Mouse (Mus musculus): ENCODE results near the gene Zmym2.
"Not testable (repeated sequence)": the region's sequence is repeated elsewhere in the genome, so short reads cannot be mapped to it uniquely, and the experiment has no call there.

The Zmym2 gene

DNA sequence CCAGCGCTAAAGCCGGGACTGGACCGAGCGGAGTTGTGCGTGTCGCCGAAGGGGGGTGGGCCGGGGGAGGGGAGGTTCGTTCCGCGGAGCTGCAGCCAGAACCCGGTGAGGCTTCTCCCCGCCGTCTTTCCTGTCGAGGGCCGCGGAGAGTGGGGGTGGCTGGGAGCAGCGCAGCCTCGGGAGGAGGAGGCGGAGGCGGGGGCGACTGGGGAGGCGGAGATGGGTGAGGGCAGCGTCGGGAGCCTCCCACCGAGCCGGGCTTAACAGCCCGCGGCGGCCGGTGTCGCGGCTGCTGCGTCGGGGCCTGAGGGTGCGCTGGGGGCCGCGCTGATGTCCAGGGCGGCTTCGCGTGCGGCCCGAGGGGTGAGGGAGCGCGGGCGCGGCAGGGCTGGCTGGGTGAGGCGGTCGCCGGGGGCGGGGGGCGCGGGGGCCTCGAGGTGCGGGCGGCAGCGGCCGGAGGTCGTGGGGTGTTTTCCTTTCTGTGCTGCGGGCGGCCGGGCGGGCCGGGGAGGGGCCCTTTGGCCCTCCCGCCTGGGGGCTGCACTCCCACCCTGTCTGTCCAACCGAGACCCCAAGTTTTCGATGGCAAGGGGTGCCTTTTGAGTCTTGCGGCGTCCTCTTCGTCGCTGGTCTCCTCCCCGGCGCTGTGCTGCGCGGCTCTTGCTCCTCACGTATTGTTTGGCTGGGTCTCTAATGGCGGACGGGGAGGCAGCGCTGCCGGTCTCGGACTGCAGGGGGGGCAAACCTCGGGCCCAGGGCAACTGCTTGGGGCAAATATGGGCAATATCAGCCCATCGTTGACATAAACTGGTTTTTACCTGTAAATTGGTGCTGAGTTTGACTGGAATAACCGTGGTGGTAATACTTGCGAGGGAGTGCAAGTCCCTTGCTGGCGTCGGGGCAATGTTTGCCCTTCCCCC, at the start of gene Zmym2:
Gene Zmym2, plus strand, starts transcription at position 60 of the 920 bp plus-strand sequence.
- DNase-seq = peak; percentile 64 to 85

DNA sequence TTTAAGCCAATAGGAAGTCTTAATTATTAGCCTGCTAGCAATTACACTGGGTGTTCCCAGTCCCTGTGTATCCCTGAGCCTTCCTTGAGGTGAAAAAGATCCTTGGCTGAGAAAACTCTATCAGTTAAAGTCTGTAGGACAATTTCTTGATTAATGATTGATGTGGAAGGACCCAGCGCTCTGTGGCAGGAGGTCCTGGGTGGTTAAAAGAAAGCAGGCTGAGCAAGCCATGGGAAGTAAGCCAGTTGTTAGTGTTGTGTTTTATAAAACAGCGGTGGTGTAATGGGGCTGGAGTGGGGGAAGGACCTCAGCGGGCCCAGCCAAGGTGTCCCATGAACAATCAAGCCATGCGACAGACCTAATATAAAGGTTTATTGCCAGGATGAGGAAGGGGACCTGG, 42.4 kb upstream of the Zmym2 start:
- peak; percentile 51 to 77 for DNase-seq

DNA sequence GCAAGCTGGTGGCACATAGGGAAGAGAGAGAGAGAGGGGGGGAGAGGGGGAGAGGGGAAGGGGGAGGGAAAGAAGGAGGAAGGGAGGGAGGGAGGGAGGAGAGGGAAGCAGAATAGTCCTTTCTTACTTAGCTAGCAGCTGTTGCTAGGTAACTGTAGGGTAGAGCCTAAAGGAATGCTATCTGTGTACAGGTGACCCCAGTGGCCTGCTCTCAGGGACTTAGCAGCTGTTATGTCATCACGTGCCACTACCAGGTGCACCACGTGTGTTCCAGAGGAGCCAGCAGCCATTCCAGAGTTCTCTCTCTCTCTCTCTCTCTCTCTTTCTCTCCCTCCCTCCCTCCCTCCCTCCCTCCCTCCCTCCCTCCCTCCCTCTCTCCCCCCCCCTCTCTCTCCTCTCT, 41.9 kb upstream of the Zmym2 start:
- peak; percentile 48 to 72 for DNase-seq

DNA sequence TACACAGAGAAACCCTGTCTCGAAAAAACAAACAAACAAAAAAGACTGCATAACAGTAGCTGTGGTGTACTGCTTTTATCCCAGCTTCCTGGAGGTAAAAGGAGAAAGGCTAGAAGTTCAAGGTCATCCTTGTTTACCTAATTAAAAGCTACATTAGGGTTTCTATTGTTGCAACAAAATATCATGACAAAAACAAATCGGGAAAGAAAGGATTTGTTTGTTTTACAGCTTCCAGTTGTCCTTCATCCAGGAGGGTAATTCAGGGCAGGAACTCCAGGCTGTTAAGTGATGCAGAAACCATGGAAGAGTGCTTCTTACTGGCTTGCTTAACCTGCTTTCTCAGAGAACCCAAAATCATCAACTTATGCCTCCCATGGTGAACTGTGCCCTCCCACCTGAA, 38.1 kb upstream of the Zmym2 start:
- no peak for DNase-seq

DNA sequence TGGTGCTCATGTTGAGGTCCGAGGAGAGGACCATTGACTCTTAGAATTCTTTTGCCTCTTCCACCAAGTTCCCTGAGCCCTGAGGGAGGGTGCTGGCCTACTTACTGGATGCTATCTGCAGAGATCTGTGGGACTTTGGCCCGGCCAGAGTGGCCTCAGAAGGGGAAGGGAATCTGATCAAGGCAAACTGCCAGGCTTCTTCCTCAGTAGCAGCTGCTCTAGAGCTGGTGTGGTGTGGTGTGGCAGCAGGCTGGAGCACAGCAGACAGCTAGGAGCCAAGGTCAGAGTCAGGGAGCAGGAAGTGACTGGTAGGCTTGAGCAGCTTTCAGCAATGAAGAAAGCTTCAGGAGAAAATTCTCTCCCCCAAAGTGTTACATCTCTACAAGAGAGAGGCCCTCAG, 36.8 kb upstream of the Zmym2 start:
- DNase-seq = peak; percentile 81 to 88

DNA sequence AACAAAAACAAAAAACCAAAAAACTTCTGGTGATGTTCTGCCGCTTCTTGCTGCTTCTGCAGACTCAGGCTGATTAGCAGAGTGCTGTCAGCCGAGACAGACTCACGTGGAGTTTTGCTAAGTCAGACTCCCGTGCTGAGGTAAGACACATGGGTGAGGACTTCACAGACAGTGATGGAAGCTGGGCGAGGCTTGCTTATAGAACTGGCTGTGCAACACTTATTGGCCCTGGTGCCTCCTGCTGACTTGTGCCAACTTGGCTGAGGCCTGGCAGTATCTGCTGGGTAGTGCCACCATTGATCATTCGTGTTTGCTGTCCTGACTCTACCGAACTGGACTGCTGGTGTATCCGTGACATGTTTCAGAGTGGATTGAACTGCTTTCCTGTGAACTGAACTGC, 22.4 kb upstream of the Zmym2 start:
- no peak for DNase-seq

DNA sequence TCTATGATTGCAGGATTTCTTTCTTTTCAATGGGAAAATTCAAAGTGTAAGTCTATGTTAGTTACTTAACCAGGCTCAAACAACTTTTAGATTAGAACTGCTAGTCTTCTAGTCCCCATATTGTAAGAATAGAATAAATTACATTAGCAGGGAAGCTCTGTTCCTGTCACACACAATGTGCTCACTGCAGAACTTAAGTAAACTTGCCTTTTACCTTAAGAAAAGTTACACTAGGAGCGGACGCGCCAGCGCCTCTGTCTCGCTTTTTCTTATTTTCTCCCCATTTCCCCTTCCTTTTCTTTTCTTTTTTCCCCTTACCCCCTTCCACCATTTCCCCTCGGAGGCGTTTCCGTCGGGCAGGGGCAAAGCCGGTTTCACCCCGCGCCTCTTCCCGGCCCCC, 21.8 kb upstream of the Zmym2 start:
- DNase-seq = no peak

DNA sequence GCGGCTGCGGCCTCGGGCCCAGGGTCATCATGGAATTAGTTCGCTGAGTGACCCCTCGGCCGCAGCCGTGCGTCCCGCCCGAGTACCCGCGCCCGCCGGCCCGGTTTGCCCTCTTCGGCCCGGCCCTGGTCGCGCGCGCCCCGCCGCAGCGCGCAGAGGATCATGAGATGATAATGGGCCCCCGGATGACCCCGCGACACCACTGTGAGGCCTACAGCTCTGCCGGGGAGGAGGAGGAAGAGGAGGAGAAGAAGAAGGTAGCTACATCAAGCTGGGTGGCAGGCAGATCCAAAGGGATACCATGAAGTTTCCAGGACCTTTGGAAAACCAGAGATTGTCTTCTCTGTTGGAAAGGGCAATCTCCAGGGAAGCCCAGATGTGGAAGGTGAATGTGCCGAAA, 21.3 kb upstream of the Zmym2 start:
- DNase-seq = not testable (repeated sequence)

DNA sequence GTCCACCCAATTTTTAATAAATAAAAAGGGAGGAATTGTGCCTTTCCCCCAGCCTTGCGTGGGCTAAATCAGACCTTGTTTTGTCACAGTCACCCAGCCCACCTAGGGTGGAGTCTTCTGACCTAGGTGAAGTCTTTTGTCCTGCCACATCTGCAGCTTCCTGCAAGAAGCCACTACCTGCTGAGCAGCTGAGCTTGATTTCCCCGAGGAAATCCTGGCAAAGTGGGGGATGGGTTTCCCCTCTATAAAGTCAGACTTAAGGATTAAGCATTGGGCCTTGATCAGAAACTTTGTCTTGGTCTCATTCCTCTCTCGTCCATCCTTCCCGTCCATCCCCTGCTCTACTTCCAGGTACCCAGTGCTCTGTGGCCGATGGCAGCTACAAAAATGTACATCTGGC, 12.9 kb upstream of the Zmym2 start:
- DNase-seq = no peak

DNA sequence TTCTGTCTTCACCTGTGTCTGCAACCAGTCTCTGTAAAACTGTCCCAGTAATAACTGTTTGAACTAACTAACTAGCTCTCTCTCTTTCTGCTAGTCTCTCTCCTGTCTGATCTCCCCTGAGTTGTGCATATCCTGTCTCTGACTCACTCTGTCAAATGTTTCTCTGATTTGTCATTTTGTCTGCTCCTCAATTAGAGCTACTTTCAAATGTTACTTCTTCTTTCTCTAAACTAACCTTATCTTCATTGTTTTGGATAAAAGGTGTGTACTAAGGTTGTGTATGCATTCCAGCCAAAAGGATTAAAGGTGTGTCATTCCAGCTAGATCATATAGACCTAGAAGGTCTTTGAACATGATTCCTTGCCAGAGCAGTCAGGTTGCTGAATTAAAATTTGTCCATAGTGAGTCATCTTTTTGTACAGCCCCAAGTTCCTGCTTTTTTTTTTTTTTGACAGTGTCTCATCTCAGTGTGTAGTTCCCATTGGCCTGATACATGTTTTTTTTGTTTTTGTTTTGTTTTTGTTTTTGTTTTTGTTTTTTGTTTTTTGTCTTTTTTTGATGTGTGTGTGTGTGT, 10.8 kb upstream of the Zmym2 start:
- no peak for DNase-seq

DNA sequence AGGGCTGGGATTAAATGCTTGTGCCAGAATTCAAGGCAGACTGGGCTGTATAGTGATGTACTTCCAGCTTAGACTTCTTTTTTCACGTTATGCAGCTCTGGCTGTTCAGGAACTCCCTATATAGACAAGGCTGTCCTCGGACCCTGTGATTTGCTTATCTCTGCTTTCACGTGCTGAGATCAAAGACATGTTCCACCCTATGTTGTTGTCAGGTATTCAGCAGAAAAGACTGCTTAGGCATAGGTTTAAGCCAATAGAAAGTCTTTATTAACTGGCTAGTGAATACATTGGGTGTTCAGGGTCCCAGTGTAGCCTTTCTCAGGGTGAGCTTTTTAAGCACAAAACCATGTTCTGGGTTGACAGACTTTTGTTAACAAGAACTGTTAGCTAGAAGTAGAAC, 5.2 kb upstream of the Zmym2 start:
- DNase-seq = no peak

DNA sequence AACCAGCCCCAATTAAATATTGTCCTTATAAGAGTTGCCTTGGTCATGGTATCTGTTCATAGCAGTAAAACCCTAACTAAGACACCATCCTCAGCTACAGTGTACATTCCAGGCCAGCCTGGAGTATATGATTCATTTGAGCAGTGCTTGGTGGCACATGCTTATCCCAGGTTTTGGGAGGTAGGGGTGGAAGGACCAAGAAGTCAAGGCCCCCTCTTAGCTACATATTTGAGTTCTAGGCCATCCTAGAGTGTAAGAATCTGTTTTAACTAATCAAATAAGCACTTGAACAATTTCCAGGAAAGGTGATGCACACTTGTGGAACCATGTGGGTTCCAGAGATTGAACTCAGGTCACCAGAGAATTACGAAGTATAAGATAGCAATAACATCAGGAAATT, 3.0 kb upstream of the Zmym2 start:
- DNase-seq = no peak

DNA sequence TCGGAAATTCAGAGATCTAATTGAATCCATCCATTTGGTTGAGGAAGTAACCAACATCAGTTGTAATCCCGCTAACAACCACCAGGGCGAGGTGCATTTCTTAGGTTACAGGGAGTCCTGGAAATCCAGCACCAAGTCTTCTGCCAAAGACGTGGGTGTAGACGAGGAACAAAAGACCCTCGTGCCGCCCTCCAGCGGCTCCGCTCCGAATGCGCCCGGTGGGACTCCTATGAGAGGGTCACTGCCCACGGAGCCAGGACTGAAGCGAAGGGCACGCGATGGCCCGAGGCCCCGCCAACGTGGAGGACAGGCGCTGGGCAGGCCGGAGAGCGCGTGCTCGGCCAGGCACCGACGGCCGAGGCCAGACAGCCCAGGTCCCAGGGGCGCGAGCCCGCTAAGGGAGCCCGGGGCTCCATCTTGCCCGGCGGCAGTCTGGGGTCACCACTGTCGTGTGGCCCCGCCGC, 1.1 kb upstream of the Zmym2 start:
- peak; percentile 86 to 90 for DNase-seq

DNA sequence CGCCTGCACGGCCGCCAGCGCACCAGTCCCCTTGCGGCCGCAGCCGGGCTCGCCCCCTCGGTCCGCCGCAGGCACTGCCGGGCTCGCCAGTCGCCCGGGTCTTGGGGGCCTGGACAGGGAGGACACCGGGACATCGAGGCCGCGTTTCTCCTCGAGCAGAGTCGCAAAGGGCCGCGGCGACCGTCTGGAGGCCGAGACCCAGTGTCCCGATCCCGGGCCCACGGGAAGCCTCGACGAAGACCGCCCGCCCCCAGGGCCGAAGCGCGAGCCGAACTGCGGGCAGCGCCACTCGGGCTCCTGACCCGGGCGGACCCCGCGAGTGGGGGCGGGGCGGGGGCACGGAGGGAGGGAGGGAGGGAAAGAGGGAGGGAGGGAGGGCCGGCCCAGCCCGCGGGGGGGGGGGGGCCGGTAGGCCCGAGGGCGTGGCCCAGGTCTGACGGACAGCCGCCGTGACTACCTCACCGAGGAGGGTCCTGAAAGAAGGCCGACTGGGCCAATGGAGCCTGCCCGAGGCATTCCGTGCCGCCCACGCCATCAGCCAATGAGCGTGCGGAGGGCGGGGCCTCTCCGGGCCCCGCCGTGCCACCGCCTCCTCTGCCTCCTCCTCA, 363 bp upstream of the Zmym2 start:
- peak; percentile 76 to 92 for DNase-seq

DNA sequence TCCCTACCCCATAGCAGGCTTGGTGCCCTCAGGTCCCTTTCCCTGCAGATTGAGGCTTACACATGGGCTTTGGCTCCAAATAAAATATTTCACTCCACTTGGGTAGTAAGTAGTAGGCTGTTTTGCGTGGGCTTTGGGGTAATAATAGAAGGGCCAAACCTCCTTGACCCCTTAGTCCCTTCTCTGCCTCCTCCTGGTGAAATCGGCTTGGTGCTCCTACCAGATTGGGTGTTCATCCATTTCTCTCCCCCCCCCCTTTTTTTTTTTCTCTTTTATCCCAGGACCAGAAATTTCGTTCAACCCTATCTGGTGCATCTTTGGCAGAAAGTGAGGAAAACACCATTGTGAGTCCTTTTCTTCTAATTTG, 1.0 kb downstream of the Zmym2 start:
- DNase-seq = no peak

DNA sequence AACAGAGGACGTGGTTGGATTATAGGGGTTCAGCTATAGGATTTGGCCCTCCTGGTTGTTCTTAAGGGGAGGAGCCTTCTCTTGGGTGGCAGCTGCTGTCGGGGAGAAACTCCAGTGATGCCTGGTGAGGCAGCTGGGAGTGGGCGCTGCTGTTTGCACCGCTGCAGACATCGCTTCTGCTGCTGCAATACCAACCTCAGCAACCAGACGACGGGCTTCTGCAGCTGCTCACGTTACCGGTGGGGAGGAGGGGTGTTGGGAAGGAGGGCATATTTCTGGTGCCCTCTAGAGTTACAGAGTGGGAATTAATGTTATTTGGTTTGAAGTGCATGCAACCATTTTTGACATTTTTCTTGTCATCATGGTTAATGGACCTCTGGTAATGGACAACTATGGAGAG, 1.4 kb downstream of the Zmym2 start:
- peak; percentile 77 to 79 for DNase-seq

DNA sequence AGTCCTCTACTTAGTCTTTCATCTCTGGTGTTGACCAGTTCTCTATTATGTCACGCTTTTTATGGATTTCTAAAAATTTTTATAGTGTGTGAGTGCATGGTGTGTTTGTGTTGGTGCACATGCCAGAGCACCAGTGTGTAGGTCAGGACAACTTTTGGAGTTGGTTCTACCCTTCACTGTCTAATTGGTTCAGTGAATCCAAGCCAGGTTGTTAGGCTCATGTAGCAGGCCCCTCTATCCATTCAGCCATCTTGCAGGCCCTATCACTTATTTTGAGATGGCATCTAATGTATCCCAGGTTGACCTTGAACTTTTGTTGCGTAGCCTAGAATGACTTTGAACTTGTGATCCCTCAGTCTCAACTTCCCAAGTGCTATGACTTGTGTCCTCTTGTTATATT, 2.0 kb downstream of the Zmym2 start:
- no peak for DNase-seq

DNA sequence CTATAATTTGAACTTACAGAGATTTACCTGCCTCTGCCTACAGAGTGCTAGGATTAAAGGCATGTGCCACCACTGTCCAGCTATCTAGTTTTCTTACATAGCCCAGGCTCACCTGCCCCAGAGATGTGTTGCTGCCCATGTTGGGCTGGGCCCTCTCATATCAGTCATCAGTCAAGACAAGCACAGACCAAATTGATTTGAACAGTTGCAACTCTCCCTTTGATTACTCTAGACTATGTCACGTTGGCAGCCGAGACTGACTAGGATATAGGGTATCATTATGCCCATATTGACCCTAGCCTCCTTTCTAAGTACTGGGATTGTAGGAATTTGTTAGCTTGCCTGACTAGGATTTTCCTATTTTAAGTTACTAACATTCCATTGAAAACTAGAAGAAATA, 8.0 kb downstream of the Zmym2 start:
- DNase-seq = no peak

DNA sequence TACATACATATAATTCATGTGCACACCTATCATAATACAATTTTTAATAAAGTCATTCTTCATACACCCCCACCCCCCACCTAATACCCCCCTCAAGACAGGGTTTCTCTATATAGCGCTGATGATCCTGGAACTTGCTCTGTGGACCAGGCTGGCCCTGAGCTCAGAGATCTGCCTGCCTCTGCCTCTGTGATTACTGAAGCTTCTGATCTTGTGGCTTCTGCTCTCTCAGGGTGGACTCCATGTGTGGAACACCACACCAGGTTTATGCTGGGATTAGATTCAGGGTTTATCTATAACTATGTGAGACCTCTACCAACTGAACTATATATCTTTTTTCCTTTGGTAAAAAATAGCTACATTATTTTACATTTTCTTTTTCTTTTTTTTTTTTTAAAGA, 10.1 kb downstream of the Zmym2 start:
- DNase-seq = no peak

DNA sequence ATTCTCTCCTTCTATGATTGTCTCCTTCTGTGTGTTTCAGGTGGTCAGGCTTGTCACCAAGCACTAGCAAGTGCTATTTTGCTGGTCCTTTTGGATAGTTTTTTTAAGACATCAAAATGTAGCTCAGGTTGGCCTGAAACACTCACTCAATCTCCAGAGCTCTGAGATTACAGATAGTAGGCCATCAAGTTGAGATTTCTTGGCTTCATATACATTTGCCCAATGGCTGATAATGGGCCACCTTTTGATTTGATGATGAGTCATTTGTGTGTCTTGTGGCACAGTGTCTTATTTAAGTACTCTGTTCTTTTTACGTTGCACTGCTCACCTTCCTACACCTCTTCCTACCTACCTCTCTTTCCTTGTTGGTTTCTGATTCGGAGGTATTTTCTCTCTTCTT, 11.0 kb downstream of the Zmym2 start:
- no peak for DNase-seq

DNA sequence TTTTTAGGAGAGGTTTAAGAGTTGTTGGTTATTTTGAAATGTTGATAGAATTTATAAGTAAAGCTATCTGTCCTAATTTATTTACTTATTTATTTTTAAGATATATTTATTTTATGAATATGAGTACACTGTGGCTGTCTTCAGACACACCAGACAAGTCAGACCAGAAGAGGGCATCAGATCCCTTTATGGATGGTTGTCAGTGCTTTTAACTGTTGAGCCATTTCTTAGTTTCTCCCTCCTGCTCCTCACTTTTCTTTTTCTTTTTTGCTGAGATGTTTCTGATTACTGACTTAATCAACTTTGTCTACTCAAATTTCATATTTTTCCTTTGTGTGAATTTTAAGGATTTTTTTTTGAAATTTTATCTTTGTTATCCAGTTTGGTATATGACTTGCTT, 13.2 kb downstream of the Zmym2 start:
- DNase-seq = no peak

DNA sequence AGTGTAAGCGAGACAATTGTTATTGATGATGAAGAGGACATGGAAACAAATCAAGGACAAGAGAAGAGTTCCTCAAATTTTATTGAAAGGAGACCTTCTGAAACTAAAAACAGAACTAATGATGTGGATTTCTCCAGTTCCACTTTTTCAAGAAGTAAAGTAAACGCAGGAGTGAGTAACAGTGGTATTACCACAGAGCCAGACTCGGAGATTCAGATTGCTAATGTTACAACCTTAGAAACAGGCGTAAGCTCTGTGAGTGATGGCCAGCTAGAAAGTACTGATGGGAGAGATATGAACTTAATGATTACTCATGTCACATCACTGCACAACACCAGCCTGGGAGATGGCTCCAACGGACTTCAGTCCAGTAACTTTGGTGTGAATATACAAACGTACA, 16.6 kb downstream of the Zmym2 start:
- no peak for DNase-seq

DNA sequence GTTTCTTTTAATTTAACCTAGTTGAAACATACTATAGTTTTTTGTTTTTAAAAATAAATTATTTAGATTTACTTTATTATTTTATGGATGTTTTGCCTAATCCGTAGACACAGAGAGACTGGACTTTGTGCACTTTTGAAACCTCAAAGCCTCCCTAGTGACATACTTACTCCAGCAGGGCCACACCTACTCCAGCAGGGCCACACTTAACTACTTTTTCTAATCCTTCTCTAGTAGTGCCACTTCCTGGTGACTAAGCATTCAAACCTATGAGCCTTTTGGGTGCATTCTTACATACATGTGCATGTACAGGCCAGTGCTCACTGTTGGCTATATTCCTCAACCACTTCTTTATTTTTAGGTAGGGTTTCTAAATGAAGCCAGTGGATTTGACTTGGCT, 19.2 kb downstream of the Zmym2 start:
- no peak for DNase-seq

DNA sequence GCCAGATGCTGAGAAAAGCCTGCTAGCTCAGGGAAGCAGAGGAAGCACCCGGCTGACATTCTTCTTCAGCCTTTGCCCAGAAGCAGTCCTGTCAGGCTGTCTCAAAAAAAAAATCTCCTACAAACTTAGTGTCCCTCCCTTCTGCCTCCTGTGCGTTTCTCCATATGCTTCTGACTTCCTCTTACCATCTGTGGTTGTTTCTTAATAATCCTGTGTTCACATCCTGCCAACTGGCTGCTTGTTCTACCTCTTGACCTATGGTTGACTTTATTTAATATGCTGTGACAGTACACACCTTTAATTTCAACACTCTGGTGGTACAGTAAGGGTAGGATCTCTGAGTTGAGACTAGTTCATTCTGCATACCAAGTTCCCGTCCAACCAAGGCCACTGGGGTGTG, 32.1 kb downstream of the Zmym2 start:
- no peak for DNase-seq

Measured in kidney, postnatal 36 days (tissue).